Mouse (Mus musculus) midbrain, embryonic 14.5 days (tissue): Measurements from ENCODE around the gene Slc4a5. TPM values are rescaled to one million over a fixed set of nuclear protein-coding genes. Genes with fewer than 3 reads are reported as not detected.
A peak's percentile ranks its signal among the peaks of the same experiment; 100 is the strongest.

ENCODE experiments used
- ATAC-seq: fragments of 200-750 bp; cut with Nextera tagmentation; 2 replicates; pipeline ENCODE4 v1.8.0; 2017; ENCODE audit warnings: moderate number of reproducible peaks, moderate library complexity; ENCODE audit not compliant: low FRiP score, low TSS enrichment
- DNase-seq: peaks from one replicate; pipeline ENCODE4 v3.0.0-alpha.2; 2015
- H3K27ac ChIP-seq: fragments of 300-500 bp; sonication (generic); replicated peaks from 2 replicates; pipeline ENCODE4 v1.5.1; 2014; ENCODE audit warnings: mild to moderate bottlenecking, low read depth, low read length, moderate library complexity
- H3K27me3 ChIP-seq: fragments of 300-500 bp; sonication (generic); 2 replicates; pipeline ENCODE4 v1.6.1; 2014; ENCODE audit warnings: low read length, control low read depth, mixed read lengths; ENCODE audit not compliant: control insufficient read depth, insufficient read depth
- H3K36me3 ChIP-seq: fragments of 300-500 bp; sonication (generic); 2 replicates; pipeline ENCODE4 v1.6.1; 2014; ENCODE audit warnings: low read length, control low read depth; ENCODE audit not compliant: control insufficient read depth, insufficient read depth
- H3K4me1 ChIP-seq: fragments of 300-500 bp; sonication (generic); 2 replicates; pipeline ENCODE4 v1.6.1; 2014; ENCODE audit warnings: mild to moderate bottlenecking, antibody characterized with exemption, low read length, control low read depth; ENCODE audit not compliant: control insufficient read depth, insufficient read depth
- H3K4me2 ChIP-seq: fragments of 300-500 bp; sonication (generic); 2 replicates; pipeline ENCODE4 v1.6.1; 2014; ENCODE audit warnings: mild to moderate bottlenecking, low read length, moderate library complexity
- H3K4me3 ChIP-seq: fragments of 300-500 bp; sonication (generic); replicated peaks from 2 replicates; pipeline ENCODE4 v1.5.1; 2014; ENCODE audit warnings: low read depth, low read length
- H3K9ac ChIP-seq: fragments of 300-500 bp; sonication (generic); replicated peaks from 2 replicates; pipeline ENCODE4 v1.6.1; 2014; ENCODE audit warnings: mild to moderate bottlenecking, low read length, moderate library complexity
- H3K9me3 ChIP-seq: fragments of 300-500 bp; sonication (generic); 2 replicates; pipeline ENCODE4 v1.6.1; 2016; ENCODE audit warnings: low read length, control low read depth, mixed read lengths; ENCODE audit not compliant: control insufficient read depth
- WGBS: fragments of 180-500 bp; shearing (Covaris S2); extraction: QIAGEN DNeasy Blood & Tissue Kit; methylation state at CpG from one replicate; pipeline ENCODE4 v1.1.7; 2014; 5-methylcytosine and 5-hydroxymethylcytosine counted together
- polyA plus RNA-seq: library from polyadenylated mRNA; unstranded; fragments of >200 nt; fragmentation: Nextera tagmentation; extraction: Ambion mirVana; gene quantifications from 2 replicates; pipeline ENCODE4 v1.2.1, GENCODE M21; 2014

Gene Slc4a5
- polyA plus RNA-seq, 1 experiment from 2014 or later, result 0.55 TPM

DNA sequence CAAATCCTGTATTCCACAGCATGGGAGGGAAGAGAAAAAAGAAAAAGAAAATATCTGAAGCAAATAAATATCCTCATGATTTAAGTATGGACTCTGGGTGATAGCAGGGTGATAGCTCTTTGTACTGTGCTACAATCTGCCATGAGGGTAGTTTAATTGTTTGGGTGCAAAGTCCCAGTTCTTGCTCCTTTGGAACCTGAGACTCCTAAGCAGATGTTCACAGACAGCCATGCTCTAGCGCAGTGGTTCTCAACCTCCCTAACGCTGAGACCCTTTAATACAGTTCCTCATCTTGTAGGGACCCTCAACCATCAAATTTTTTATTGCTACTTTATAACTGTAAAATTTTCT is 11.6 kb upstream of the Slc4a5 start:
- H3K9me3 ChIP-seq, result no peaks in the 10 kb centered on the region
- H3K27me3 ChIP-seq, result no peaks in the 10 kb centered on the region
- H3K4me2 ChIP-seq, result no peak overlapping the region
- 92% methylated on average over 2 of the region's 2 CpGs for WGBS
- H3K4me1 ChIP-seq, result peaks cover 5% of the 10 kb centered on the region; the same call in 1 of the 2 replicates
- no peak overlapping the region for H3K27ac ChIP-seq
- H3K36me3 ChIP-seq, result no peaks in the 10 kb centered on the region
- H3K4me3 ChIP-seq, result no peak overlapping the region
- ATAC-seq (no peak), DNase-seq (no peak)
- no peak overlapping the region for H3K9ac ChIP-seq

DNA sequence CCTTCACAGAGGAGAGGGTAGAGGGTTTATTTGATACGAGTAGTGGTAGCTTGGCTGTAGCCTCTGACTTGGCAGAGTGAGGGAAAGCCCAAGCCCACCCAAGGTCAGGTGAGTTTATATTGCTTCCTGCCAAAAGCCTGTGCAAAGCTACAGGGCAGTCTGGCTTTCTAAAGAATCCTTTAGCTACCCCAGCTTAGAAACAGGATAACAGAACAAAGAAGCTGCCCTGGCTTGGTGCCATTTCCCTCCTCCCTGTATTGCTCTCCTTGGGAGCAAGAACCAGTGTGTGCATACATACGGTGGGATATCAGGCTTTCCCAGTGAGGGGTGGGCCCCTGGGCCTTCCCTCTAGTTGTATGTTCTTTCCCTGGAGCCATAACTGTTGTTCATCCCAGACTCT is 9.1 kb upstream of the Slc4a5 start:
- H3K27ac ChIP-seq, result no peak overlapping the region
- DNase-seq, result peak; percentile 60
- H3K9ac ChIP-seq, result no peak overlapping the region
- no peaks in the 10 kb centered on the region for H3K36me3 ChIP-seq
- WGBS, result 47% methylated on average over 2 of the region's 2 CpGs
- no peak overlapping the region for H3K4me3 ChIP-seq
- H3K4me1 ChIP-seq, result peaks cover 5% of the 10 kb centered on the region; the same call in 1 of the 2 replicates
- H3K27me3 ChIP-seq, result no peaks in the 10 kb centered on the region
- H3K9me3 ChIP-seq, result no peaks in the 10 kb centered on the region
- no peak for ATAC-seq
- H3K4me2 ChIP-seq, result no peak overlapping the region

GRCm38 (mm10) chr6:83211526-83211925 is 8.1 kb upstream of the Slc4a5 start:
- Histone ChIP-seq H3K9ac (no peak overlapping the region), H3K9me3 (no peaks in the 10 kb centered on the region), H3K27me3 (no peaks in the 10 kb centered on the region), H3K36me3 (no peaks in the 10 kb centered on the region), H3K4me3 (no peak overlapping the region), H3K4me2 (no peak overlapping the region), H3K27ac (peak overlapping the region; percentile 45; the same call in 1 of the 2 replicates), H3K4me1 (peaks cover 5% of the 10 kb centered on the region; the same call in 1 of the 2 replicates)
- no peak for ATAC-seq
- DNase-seq, result peak; percentile 30
- WGBS, result 26% methylated on average over 5 of the region's 5 CpGs

GRCm38 (mm10) chr6:83215002-83215666 is 4.5 kb upstream of the Slc4a5 start:
- Histone ChIP-seq H3K4me1 (peaks cover 5% of the 10 kb centered on the region; the same call in 1 of the 2 replicates), H3K27ac (no peak overlapping the region), H3K9ac (no peak overlapping the region)

DNA sequence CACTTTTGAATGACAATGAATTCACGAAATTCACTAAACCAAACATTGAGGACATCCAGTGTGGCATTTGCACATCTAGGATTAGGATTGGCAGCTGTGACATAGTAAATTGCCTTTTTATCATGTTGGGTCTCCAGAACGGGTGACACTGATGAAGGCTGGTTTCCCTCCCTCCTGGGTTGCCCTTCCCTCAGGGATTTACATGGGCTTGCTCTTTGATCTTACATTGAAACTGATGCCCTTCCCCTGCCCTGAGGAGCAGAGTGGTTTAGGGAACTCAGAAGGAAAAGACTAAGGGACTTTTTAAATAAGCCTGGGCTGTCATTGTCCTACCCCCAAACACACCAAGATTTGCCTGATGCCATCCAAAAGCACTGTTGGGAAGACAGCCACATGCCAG is 11.9 kb downstream of the Slc4a5 start:
- H3K27ac ChIP-seq, result no peak overlapping the region
- H3K36me3 ChIP-seq, result no peaks in the 10 kb centered on the region
- H3K4me2 ChIP-seq, result no peak overlapping the region
- no peak for DNase-seq
- H3K9ac ChIP-seq, result no peak overlapping the region
- H3K4me3 ChIP-seq, result no peak overlapping the region
- WGBS, result 33% methylated on average over 2 of the region's 2 CpGs
- ATAC-seq, result no peak
- no peaks in the 10 kb centered on the region for H3K27me3 ChIP-seq
- no peaks in the 10 kb centered on the region for H3K4me1 ChIP-seq
- H3K9me3 ChIP-seq, result no peaks in the 10 kb centered on the region

More at GRCm38 (mm10) chr6:83215002-83215666, 4.5 kb upstream of the Slc4a5 start:
- Histone ChIP-seq H3K4me3 (no peak overlapping the region), H3K4me2 (no peak overlapping the region), H3K9me3 (no peaks in the 10 kb centered on the region), H3K27me3 (no peaks in the 10 kb centered on the region), H3K36me3 (no peaks in the 10 kb centered on the region)
- WGBS, result 15% methylated on average over 7 of the region's 7 CpGs
- peak; percentile 84 for ATAC-seq
- DNase-seq, result peak; percentile 90

DNA sequence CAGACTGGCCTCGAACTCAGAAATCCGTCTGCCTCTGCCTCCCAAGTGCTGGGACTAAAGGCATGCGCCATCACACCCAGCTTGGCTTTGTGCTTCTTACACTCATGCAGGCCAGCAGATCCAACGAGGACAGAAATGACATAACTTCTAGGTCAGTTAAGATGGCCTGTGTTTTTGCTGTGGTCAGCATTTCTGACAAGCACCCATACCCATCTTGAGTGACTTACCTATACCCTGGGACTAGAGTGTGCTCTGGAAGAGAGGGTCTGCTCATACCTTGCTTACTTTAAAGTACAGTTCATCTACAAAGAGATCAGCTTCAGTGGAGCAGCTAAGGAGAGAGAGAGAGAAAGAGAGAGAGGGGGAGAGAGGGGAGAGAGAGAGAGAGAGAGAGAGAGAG is 13.7 kb downstream of the Slc4a5 start:
- no peak overlapping the region for H3K4me2 ChIP-seq
- no peak overlapping the region for H3K27ac ChIP-seq
- no peak overlapping the region for H3K9ac ChIP-seq
- no peaks in the 10 kb centered on the region for H3K9me3 ChIP-seq
- no peak for DNase-seq
- no peaks in the 10 kb centered on the region; the same call in 1 of the 2 replicates for H3K27me3 ChIP-seq
- no peak for ATAC-seq
- no peaks in the 10 kb centered on the region for H3K4me1 ChIP-seq
- 79% methylated on average over 4 of the region's 4 CpGs for WGBS
- H3K36me3 ChIP-seq, result no peaks in the 10 kb centered on the region
- no peak overlapping the region for H3K4me3 ChIP-seq

DNA sequence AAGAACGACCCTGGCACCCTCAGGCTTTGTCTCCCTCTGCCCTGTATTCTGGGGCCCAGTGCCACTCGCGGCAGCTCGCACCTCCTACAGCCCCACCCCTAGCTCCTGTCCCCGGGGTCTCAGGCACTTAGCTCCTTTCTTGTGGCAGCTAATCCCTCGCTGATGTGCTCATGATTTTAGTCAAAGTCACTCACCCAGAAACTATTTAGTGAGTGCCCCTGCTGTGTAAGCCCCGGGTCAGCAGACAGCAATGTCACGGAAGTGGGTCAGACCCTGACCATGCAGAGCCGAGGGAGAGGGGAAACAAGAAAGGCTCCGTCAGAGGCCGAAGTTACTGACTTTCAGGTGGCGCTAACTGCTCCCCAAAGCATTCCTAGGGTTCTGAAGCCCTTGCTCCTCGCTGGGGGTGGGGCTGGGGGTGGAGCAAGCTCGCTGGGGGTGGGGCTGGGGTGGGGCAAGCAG is 14.7 kb downstream of the Slc4a5 start:
- Histone ChIP-seq H3K27me3 (no peaks in the 10 kb centered on the region; the same call in 1 of the 2 replicates), H3K4me1 (no peaks in the 10 kb centered on the region), H3K9me3 (no peaks in the 10 kb centered on the region), H3K4me2 (peak overlapping the region; percentile 27), H3K4me3 (no peak overlapping the region), H3K27ac (no peak overlapping the region), H3K9ac (no peak overlapping the region), H3K36me3 (no peaks in the 10 kb centered on the region)
- DNase-seq, result no peak
- no peak for ATAC-seq
- WGBS, result under 1% methylated on average over 14 of the region's 14 CpGs

GRCm38 (mm10) chr6:83237123-83237522 is 17.5 kb downstream of the Slc4a5 start:
- no peaks in the 10 kb centered on the region for H3K4me1 ChIP-seq
- no peaks in the 10 kb centered on the region for H3K9me3 ChIP-seq
- H3K4me2 ChIP-seq, result peak overlapping the region; percentile 27
- peak overlapping the region; percentile 17; the same call in 1 of the 2 replicates for H3K9ac ChIP-seq
- WGBS, result 3% methylated on average over 9 of the region's 9 CpGs
- H3K4me3 ChIP-seq, result no peak overlapping the region
- no peak overlapping the region for H3K27ac ChIP-seq
- DNase-seq (peak; percentile 9), ATAC-seq (no peak)
- H3K27me3 ChIP-seq, result no peaks in the 10 kb centered on the region; the same call in 1 of the 2 replicates
- no peaks in the 10 kb centered on the region for H3K36me3 ChIP-seq

DNA sequence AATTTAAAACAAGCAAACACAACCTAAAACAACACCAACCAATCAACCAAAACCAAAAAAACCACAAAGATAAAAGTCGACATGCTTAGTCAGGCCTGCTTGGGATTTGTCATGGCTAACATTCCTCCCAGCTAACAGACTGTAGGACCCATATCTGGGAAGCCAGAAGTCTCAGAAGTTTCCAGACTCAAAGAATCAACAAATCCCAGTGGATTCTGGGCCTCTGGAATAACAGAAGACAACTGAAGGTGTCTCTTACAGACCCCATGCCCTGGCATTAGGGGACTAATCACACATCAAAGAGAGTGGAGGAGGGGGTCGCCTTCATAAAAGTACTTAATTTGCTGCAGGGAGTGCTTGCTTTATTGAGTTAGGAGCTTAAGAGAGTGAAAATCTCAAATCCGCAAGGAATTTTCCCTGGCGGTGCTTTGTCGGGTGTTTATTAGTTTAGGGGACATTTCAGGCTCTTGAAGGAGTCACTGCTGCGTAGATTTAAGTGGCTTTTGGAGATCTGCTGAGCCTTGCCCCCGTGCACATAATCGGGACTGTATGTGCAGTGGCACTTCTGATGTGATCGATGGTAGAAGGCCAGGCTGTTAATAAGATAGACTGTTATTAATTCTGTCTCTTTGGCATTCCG is 24.9 kb downstream of the Slc4a5 start:
- H3K9ac ChIP-seq, result no peak overlapping the region
- ATAC-seq, result no peak
- H3K9me3 ChIP-seq, result no peaks in the 10 kb centered on the region
- H3K36me3 ChIP-seq, result no peaks in the 10 kb centered on the region
- 31% methylated on average over 10 of the region's 10 CpGs for WGBS
- H3K27me3 ChIP-seq, result no peaks in the 10 kb centered on the region
- H3K4me2 ChIP-seq, result no peak overlapping the region
- H3K4me1 ChIP-seq, result no peaks in the 10 kb centered on the region
- H3K4me3 ChIP-seq, result no peak overlapping the region
- H3K27ac ChIP-seq, result no peak overlapping the region
- DNase-seq, result peak; percentile 30
